Mouse (Mus musculus): Measurements from ENCODE around the gene Sgk2.

GRCm38 (mm10) chr2:163032622-163033021 lies 45.5 kb downstream of the Sgk2 start:
- no peak for TF ChIP-seq CTCF (IDR thresholded peaks at IDR 0.05; ENCODE audit: low read depth)
- no peak for TF ChIP-seq EP300 (IDR thresholded peaks at IDR 0.05; ENCODE audit: low read depth)

Measured in heart, postnatal 0 days (tissue).